Mouse (Mus musculus) ovary, postnatal 14 days (tissue): ENCODE data around the gene Lmbrd2.

ENCODE experiments used
- DNase-seq: peaks from one replicate; pipeline ENCODE4 v3.0.0; 2022; ENCODE audit warnings: low spot score

Gene Lmbrd2

GRCm38 (mm10) chr15:9140252-9140680 lies at the start of gene Lmbrd2:
Lmbrd2 (plus strand) TSS chr15:9140550.
- peak; percentile 86 for DNase-seq

- DNase-seq = no peak
These were observed 49.7 kb upstream of the Lmbrd2 start for GRCm38 (mm10) chr15:9090662-9091061.

GRCm38 (mm10) chr15:9093598-9094365 lies 46.6 kb upstream of the Lmbrd2 start:
- DNase-seq = no peak

- DNase-seq = no peak
These were observed 46.0 kb upstream of the Lmbrd2 start for GRCm38 (mm10) chr15:9094366-9094750.

GRCm38 (mm10) chr15:9096865-9097264 lies 43.5 kb upstream of the Lmbrd2 start:
- no peak for DNase-seq

- no peak for DNase-seq
These were observed 39.8 kb upstream of the Lmbrd2 start for GRCm38 (mm10) chr15:9100446-9101077.

- DNase-seq = no peak
These were observed 33.9 kb upstream of the Lmbrd2 start for GRCm38 (mm10) chr15:9106303-9107074.

GRCm38 (mm10) chr15:9110526-9111347 lies 29.6 kb upstream of the Lmbrd2 start:
- DNase-seq = no peak

GRCm38 (mm10) chr15:9111648-9112047 lies 28.7 kb upstream of the Lmbrd2 start:
- DNase-seq = no peak

GRCm38 (mm10) chr15:9113556-9113955 lies 26.8 kb upstream of the Lmbrd2 start:
- no peak for DNase-seq

- no peak for DNase-seq
These were observed 26.2 kb upstream of the Lmbrd2 start for GRCm38 (mm10) chr15:9114131-9114530.

GRCm38 (mm10) chr15:9114599-9114998 lies 25.8 kb upstream of the Lmbrd2 start:
- DNase-seq = no peak

- DNase-seq = no peak
These were observed 21.5 kb upstream of the Lmbrd2 start for GRCm38 (mm10) chr15:9118852-9119251.

GRCm38 (mm10) chr15:9120081-9120480 lies 20.3 kb upstream of the Lmbrd2 start:
- peak; percentile 39 for DNase-seq

- no peak for DNase-seq
These were observed 17.4 kb upstream of the Lmbrd2 start for GRCm38 (mm10) chr15:9122989-9123388.

- no peak for DNase-seq
These were observed 15.5 kb upstream of the Lmbrd2 start for GRCm38 (mm10) chr15:9124856-9125255.

GRCm38 (mm10) chr15:9127051-9127791 lies 13.1 kb upstream of the Lmbrd2 start:
- no peak for DNase-seq

GRCm38 (mm10) chr15:9130772-9131498 lies 9.4 kb upstream of the Lmbrd2 start:
- DNase-seq = no peak

GRCm38 (mm10) chr15:9131499-9131888 lies 8.9 kb upstream of the Lmbrd2 start:
- DNase-seq = no peak

GRCm38 (mm10) chr15:9132693-9133443 lies 7.5 kb upstream of the Lmbrd2 start:
- no peak for DNase-seq
